Mouse (Mus musculus): Measurements from ENCODE around the gene Zfp36. TPM values are rescaled to one million over a fixed set of nuclear protein-coding genes. Genes with fewer than 3 reads are reported as not detected.

Gene Zfp36
- total RNA-seq, 2 experiments from 2014 or later, result 118 to 350 TPM

DNA sequence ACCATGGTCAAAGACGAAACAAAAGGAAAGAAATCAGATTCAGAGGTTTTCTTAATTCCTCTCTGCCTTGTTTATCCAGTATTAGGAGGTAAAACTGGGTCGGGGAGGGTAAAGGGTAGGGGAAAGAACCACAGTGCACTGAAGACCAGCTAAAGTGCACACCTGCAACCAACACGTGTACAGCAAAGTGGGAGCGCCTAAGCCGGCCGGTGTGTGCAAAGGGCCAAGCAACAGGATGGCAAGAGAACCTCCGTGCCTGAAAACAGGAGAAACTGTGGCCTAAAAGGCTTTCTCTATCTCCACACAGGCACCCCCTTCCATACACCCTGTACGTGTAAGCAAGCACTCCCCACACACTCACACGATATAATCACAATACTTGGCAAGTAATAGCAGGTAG, 5.1 kb upstream of the Zfp36 start:
- no peak for ATAC-seq (ENCODE audit: poor library complexity, severe bottlenecking)

DNA sequence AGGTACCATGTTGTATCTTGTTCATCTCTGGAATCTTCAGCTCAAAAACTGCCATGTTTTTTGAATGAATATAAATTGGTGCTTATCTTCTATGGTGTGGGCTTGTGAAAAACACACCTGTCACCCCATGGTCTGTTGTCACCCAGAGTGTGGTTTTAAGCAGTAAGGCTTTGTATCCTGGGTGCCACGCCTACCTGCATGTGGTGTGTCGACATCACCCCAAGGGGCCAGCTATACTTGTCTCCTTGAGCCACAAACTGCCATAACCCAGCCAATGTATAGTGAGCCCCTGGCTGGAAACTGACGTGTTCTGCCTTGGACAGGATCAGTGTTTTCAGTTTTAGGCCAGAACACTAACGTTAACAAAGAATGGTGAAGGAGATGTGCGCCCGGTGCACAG, 4.1 kb upstream of the Zfp36 start:
- ATAC-seq (ENCODE audit: poor library complexity, severe bottlenecking), result no peak

DNA sequence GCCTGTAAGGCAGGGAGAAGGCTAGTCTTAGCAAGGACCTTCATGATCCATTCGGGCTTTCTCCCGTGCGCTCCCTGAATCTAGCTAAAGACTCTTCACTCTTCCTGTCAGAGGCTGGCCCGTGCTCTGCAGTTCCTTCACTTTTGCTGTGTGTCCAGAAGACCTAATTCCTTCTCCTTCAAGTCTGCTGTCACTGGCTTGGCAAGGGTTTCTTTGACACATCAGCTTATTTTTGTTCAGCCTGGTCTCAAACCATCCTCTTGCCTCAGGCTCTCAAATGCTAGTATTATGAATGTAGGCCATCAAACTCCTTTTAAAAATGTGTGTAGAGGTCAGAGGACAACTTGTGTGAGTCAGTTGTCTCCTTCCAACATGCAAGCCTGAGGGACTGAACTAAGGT, 3.6 kb upstream of the Zfp36 start:
- no peak for ATAC-seq (ENCODE audit: poor library complexity, severe bottlenecking)

DNA sequence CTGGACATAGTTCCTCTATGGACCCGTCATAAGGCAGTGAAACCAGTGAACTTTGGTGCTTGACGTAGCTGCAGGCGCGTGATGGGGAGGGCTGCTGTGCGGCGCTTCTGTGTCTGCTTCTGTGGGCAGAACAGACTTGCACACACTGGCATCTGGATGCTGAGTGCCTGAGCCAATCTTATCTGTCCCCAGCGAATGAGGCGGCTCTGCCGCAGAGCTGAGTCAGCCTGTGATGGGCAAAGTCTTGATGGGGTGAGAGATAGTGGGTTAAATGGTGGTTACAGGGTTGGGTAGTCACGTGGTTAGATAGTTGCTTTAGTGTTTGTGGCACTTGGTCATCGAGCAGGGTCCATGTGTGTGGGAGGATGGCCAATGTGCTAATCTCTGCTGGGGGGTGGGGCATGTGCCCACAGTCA, 2.9 kb upstream of the Zfp36 start:
- peak; percentile 19 for ATAC-seq (ENCODE audit: poor library complexity, severe bottlenecking)

DNA sequence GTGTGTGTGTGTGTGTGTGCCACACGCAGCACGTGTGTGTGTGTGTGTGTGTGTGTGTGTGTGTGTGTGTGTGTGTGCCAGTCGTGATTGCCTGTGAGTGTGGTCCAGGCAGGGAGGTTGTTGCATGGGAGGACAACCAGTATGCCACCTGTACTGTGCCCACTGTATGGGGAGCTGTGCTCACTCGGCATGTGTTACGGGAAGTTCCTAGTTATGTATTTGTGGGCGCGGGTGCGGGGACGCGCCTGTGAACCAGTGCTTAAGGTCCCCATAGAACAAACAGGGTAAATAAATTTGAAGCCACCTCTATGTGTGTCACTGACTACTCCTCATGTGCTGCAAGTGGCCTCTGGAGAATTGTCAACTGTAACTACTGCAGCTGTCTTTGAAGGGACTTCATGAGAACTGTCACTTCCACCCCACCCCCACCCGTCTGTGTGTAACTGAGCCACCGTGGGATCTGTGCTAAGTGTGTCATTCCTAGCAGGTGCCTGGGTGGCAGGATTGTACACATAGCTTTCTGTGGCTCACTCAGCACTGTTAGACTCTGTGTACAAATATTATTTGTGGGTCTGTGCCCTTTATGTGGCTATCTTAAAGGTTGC, 2.4 kb upstream of the Zfp36 start:
- no peak for ATAC-seq (ENCODE audit: poor library complexity, severe bottlenecking)

DNA sequence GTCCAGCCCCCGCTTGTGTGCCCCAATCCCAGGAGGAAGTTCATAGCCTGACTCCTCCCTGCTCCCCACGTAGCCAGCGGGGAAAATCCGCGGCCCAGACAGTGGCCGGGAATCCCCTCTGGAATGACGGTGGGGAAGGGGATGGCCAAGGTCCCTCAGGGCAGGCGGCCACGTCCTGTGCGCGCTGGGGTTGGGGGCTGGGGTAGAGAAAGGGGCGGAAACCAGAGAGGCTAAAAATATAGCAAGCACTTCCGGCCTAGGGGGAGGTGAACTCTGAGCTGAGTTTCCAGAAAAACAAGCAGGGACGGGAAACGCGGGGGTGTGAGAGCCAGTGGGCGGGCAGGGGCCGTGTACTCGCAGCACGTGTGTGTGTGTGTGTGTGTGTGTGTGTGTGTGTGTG, 1.9 kb upstream of the Zfp36 start:
- ATAC-seq (ENCODE audit: poor library complexity, severe bottlenecking), result peak; percentile 3

DNA sequence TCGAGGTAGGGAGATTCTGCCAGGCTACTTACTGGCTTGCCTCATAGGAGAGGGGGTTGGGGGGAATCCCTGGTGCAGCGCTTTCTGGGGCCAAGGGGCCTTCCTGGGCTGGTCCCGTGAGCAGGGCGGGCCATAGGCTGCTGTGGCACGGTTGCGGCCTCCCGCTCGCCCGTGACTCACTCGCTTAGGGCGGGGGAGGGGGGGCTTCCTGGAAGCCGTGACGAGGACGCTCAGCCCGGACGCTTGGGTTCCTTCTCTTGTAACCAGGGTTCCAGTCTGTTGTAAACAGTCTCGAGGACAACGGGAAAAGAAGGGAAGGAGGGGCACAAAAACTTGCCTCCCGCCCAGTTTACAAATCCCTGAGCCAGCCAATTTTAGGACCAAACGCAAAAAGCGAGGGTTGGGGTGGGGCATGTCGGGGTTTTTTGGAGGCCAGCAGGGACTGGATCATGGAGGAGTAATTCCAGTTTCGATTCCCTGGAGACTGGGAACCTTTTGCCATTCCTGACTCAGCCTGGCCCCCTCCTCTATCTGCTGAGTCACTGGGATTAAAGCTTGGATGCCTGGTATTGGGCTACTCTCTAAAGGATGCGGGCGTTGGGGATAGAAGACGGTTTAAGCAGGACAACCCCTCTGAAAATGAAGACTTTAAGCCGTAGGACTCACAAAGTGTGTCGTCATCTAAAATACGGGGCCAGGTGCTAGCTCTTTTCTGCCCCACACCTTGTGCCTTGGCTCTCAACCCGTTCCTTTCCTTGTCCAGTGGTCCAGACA, 1.2 kb upstream of the Zfp36 start:
- ATAC-seq (ENCODE audit: poor library complexity, severe bottlenecking), result peak; percentile 22

DNA sequence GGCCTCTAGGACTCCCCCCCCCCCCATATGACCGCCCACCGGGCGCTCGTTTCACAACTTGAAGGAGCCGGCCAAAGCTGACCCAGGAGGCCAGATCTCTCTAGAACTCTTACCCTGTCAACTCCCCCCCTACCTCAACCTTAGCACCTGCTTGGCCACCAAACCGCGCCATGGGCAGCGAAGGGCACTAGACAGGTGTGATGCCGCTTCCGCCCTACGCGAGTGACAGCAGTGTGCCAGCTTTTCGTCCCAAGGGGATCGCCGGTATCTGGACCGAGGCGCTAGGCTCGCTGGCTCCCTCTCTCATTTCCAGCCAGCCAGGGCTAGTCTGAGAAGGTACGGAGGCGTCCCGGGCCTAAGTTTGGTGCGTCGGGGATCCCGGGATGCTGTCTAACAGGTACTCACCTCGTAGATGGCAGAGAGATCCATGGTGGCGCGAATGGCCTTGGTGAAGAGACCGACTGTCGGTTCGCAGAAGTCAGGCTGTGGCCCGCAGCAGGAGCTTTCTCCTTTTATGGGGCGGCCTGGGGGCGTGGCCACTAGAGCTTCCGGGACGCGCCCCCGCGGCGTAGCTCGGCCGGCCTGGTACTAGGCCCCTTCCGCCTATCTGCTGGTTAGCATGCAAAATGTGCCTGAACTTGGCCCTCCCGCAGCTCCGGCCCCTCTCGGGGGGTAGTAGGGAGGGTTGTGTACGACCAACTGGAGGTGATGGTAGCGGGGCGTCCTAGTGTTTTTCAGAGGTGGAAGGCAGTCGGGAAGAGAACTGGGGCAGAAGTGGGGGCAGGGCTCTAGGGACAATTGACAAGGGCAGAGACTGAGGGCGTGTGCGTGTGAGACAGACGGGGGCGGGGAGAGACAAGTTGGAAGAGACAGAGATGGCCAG, 1.0 kb downstream of the Zfp36 start:
- peak; percentile 23 for ATAC-seq (ENCODE audit: poor library complexity, severe bottlenecking)

DNA sequence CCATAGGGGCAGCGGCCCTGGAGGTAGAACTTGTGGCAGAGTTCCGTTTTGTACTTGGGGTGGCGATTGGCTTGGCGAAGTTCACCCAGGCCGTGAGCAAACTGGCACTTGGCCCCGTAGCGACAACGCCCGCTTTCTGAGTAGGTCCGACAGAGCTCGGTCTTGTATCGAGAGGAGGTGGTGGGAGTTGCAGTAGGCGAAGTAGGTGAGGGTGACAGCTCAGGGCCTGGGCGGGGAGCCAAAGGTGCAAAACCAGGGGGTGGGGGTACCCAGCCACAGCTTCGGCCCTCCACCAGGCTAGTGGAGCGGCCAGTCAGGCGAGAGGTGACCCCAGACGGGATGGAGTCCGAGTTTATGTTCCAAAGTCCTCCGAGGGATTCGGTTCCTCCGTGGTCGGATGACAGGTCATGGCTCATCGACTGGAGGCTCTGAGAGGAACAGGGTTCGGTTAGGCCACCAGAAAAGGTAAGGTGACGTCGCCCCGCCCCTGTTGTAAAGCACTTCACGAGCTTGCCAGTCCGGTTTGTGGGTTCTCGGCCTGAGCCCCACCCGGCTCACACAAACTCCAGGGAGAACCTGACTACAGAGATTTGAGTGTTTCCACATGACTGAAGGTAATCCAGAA, 1.9 kb downstream of the Zfp36 start:
- ATAC-seq (ENCODE audit: poor library complexity, severe bottlenecking), result peak; percentile 1

DNA sequence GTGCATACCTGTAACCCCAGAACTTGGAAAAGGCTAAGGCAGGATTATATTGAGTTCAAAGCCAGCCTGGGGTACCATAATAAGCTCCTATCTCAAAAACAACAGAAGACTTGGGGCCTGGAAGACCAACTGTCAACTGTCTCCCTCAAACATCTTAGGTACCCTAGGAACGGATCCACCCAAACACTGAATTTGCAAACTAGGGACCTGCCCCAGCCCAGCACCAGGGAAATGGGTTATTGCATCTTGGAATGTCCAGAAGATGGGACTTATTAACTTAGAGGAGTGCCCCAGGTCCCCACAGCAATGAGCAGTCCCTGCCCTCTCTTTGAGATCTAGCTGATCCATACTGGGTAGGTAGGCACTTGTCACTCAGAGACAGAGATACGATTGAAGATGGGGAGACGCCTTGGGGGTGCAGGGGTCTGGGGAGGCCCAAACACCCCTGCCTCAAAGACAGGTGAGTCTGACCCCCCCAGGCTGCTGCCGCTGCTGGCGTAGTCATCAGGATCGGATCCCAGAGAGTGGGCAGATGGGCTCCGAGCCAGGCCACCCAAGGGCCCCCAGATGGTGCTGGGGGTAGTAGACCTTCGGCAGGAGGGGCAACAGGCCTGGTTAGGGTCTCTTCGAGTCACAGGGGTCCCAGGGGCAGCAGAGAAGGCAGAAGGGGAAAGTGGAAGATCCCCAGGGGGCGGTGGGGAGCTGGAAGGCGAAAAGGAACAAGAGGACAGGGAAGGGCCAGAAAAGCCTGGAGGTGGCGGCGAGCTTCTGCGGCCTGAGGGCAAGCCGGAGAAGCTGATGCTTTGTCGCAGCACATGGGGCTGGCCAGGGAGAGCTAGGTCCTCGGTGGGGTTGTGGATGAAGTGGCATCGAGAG, 2.6 kb downstream of the Zfp36 start:
- ATAC-seq (ENCODE audit: poor library complexity, severe bottlenecking), result no peak

DNA sequence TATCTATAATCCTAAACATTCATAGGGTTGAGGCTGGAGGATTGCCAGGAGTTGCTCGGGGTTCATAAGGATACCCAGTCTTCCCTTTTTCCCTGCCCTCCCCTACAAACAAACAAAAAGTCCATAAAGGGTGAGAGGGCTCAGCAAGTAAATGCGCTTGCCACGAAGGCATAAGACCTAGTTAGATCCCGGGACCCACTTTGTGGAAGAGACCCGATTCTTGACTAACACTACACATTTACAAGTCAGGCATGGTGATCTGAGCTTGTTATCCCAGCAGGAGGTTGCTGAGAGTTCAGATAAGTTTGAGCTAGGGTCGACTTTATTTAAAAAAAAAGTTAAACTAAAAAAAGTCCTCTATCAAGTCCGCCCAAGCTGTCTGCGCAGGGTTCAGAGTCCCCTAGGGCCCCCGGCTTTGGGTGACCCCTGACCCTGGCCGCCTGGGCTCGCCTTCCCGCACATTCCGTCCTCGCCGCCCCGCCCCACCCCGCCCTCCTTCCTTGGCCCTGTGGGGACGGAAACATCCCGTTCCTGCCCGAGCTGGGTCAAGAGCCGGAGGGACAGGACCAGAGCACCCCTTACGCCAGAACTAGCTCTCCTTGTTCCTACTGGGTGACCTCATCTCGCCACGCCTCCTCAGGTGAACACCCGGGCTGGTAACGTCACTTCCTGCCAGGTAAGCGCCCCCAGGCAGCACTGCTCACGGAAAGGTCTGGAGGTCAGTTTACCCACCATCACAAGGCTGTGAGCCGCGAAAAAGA, 3.9 kb downstream of the Zfp36 start:
- ATAC-seq (ENCODE audit: poor library complexity, severe bottlenecking), result peak; percentile 1

DNA sequence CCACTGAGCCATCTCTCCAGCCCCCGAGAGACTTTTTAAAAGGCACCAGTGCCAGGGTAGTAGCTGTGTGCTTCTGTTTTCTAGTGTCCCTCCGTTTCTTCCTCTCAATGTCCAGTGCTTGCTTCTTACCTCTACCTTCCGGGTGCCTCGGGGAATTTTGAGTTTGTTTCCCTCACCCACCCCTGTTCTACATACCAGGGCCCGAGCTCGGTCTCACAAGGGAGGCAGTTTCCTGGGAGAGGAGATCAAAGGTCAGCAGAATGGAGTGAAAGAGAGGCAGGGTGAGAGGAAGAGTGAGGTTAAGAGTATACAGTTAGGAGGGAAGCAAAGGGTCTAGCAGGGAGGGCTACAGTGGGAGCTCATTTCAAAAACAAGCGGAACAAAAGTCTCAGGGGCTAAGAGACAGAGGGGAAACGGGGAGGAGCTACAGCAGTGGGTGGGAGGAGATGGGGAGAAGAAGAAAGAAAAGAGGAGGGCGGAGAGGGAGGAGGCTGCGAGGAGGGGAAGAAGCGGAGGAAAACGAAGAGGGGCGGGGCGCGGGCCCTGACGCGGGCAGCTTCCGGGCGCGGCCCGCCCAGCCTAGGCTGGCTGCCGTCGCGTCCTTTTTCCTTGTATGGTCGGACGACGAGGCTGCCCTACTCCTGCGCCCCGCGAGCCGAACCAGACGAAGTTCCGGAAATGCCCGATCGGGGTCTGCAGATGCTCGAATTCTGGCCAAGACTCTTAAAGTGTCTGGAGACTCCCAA, 4.7 kb downstream of the Zfp36 start:
- peak; percentile 24 for ATAC-seq (ENCODE audit: poor library complexity, severe bottlenecking)

DNA sequence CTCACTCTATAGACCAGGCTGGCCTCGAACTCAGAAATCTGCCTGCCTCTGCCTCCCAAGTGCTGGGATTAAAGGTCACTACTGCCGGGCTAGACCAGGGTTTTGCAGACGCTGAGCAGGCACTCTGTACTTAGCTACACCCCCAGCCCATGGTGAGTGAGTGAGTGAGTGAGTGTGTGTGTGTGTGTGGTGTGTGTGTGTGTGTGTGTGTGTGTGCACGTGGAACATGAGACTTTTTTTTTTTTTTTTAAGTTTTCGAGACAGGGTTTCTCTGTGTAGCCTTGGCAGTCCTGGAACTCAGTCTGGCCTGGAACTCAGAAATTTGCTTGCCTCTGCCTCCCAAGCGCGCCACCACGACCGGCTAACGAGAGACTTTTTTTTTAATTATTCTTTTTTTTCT, 5.4 kb downstream of the Zfp36 start:
- no peak for ATAC-seq (ENCODE audit: poor library complexity, severe bottlenecking)

DNA sequence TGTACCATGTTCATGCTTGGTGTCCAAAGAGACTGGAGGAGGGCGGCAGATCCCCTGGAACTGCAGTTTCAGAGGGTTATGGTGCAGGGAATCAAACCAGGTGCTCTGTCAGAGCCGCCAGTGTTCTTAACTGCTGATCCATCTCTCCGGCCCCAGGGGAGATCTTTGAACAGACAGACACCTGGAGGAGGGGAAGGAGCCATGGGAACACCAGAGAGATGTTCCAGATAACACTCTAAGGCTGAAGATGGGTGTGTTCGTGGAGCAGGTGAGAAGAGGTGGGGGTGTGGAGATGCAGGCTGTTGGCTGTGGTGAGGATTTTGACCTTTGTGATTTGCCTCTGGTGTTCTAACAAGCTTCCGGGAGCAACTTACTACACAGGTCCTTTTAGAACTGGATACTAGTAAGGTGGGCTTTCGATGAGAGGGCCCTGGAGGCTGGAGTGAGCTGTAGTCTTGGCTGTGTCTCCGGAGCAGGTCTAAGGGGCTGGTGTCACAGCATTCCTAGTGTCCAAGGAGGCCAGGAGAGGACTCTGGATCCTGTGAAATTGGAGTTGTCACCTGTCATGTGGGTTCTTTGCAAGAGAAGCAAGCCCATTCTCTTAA, 6.1 kb downstream of the Zfp36 start:
- no peak for ATAC-seq (ENCODE audit: poor library complexity, severe bottlenecking)

DNA sequence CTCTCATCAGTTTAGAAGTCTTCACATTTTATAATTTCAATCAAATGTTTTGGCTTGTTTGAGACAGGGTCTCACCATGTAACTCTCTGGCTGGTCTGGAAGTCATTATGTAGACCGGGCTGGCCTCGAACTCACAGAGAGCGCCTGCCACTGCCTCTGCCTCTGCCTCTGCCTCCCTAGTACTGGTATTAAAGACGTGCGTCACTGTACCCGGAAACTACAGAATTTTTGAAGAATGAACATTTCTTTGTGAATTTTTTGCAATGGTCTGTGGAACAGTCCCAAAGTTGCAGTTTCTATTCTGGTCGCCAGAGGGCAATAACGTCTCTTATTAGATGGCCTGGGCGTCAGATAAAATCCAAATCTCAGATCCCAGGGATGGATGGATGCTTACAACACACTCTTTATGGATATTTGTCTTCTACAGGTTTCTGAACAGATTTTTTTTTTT, 6.9 kb downstream of the Zfp36 start:
- peak; percentile 6 for ATAC-seq (ENCODE audit: poor library complexity, severe bottlenecking)

DNA sequence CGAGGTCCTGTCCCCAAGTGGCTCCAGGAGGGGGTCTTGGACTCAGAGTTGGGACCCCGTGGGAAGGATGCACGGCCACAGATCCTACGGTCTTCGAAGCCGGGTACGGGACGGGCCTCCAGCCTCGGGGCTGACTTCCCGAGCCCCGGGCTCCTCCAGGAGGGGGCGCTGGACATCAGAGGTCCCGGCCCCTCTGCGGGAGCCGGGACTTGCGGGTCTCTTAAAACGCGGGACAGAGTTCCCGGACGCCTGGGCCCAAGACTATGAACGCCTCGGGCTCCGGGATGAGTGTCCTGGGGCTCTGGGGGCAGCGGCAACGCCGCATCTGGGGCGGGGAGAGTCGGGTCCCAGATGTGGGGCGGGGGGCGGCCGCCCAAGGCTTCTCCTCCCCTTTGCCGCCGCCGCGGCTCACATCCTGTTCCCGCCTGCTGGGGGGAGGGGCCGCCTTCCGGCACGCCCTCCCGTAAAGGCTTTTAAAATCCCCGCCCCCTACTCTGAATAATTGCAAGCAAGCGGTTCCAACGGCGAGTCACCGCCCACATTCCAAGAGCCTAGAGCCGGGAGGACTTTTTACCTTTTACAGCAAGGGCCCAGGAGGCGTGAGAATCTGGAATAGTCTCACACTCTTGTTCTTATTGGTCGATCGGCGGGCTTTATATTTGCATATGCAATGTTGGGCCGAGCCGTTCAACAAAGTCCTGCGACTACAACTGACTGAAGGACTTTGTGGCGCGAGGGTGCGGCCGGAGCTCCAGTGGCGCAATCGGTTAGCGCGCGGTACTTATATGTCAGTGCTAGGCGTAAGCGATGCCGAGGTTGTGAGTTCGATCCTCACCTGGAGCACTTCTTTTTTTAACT, 7.6 kb downstream of the Zfp36 start, which contains the start of gene Plekhg2:
TSS of gene Plekhg2 (minus strand) at position 349 of the 858 bp plus-strand sequence.
- ATAC-seq (ENCODE audit: poor library complexity, severe bottlenecking), result peak; percentile 60

DNA sequence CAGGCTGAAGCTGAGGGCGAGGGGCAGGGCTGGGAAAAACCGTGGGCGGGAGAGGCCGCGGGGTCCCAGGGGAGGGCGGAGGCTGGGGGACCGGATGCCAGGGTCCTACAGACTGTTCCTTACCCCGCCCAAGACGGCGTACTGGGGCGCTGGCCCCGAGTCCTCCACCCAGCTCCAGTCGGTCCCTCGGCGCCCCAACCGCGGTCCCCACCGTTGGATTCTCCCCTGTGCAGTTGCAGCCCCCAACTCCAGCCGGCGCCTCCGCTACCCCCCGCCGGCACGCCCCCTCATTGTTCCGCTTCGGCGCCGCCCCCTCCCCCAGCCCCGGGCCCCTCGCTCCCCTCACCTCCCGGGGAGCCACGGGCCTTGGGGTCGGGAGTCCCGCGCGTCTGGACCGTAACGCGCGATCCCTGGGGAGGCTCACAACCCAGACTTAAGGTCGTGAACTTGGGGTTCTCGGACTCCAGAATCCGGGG, 8.5 kb downstream of the Zfp36 start:
- no peak for ATAC-seq (ENCODE audit: poor library complexity, severe bottlenecking)
